Mouse (Mus musculus): ENCODE measurements at regions not wholly inside any gene's neighbourhood (a gene's known extent, or its start where the extent isn't known, plus 50 kb on each side); places are given as distances from the start of the nearest gene placed in this dataset.

GRCm38 (mm10) chr2:94983484-94983883 is 545.5 kb upstream of the Api5 start:
- intact Hi-C loops (cut with DNase I), result no loop called here
- DNase-seq (ENCODE audit: low spot score in 2 of 2), result no peak

GRCm38 (mm10) chr2:94963520-94963919 is 525.6 kb upstream of the Api5 start:
- DNase-seq (ENCODE audit: low spot score in 2 of 2), result peak in 1 of 2 experiments; percentile 20

GRCm38 (mm10) chr2:94945646-94946045 is 507.7 kb upstream of the Api5 start:
- intact Hi-C loops (cut with DNase I), result no loop called here
- DNase-seq (ENCODE audit: low spot score in 2 of 2), result no peak

More at GRCm38 (mm10) chr2:94963520-94963919, 525.6 kb upstream of the Api5 start:
- intact Hi-C loops (cut with DNase I), result no loop called here

GRCm38 (mm10) chr2:94932115-94932514 is 494.2 kb upstream of the Api5 start:
- no peak for DNase-seq (ENCODE audit: low spot score in 2 of 2)
- intact Hi-C loops (cut with DNase I), result no loop called here

- no peak for DNase-seq (ENCODE audit: low spot score in 2 of 2)
- intact Hi-C loops (cut with DNase I), result no loop called here
Measured at GRCm38 (mm10) chr2:94919361-94919760, 481.4 kb upstream of the Api5 start.

- intact Hi-C loops (cut with DNase I), result no loop called here
- no peak for DNase-seq (ENCODE audit: low spot score in 2 of 2)
Measured at GRCm38 (mm10) chr2:94918062-94918461, 480.1 kb upstream of the Api5 start.

DNA sequence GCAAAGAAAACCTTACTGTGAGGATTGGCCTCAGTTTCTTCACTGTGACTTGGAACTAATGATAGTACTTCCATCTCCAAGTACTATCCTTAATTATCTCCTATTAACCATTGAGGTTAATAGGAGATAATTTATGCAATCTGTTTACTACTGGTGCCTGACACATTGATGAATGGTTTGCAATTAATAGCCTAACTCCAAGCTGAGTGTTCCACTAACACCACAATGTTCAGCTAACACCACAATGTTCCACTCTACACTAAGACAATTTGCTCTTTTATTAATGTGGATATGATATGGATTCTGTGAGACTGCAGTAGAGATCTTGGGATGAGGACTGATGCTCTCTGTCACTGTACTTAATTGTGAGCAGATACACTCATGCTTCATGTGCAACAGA is 463.6 kb upstream of the Api5 start:
- intact Hi-C loops (cut with DNase I), result no loop called here
- no peak for DNase-seq (ENCODE audit: low spot score in 2 of 2)
